Mouse (Mus musculus): Measurements from ENCODE around the gene Arl2.
A peak's percentile ranks its signal among the peaks of the same experiment; 100 is the strongest.
"Not testable (repeated sequence)": the region's sequence is repeated elsewhere in the genome, so short reads cannot be mapped to it uniquely, and the experiment has no call there.

Gene Arl2

GRCm38 (mm10) chr19:6141394-6141749, at the start of gene Arl2:
Arl2 (minus strand) TSS chr19:6141548.
- DNase-seq (ENCODE audit: low read depth in 2 of 2, low spot score in 2 of 2) = peak; percentile 66 to 80

- no peak for DNase-seq (ENCODE audit: low read depth in 2 of 2, low spot score in 2 of 2)
Measured at GRCm38 (mm10) chr19:6184131-6184530, 42.8 kb upstream of the Arl2 start, which contains the start of gene Majin. Majin (plus strand) TSS chr19:6184388.

GRCm38 (mm10) chr19:6182534-6182933, 41.2 kb upstream of the Arl2 start:
- DNase-seq (ENCODE audit: low read depth in 2 of 2, low spot score in 2 of 2) = no peak

- no peak for DNase-seq (ENCODE audit: low read depth in 2 of 2, low spot score in 2 of 2)
Measured at GRCm38 (mm10) chr19:6181629-6182028, 40.3 kb upstream of the Arl2 start.

- DNase-seq (ENCODE audit: low read depth in 2 of 2, low spot score in 2 of 2) = no peak
Measured at GRCm38 (mm10) chr19:6178775-6179174, 37.4 kb upstream of the Arl2 start.

GRCm38 (mm10) chr19:6174771-6175170, 33.4 kb upstream of the Arl2 start:
- no peak for DNase-seq (ENCODE audit: low read depth in 2 of 2, low spot score in 2 of 2)

GRCm38 (mm10) chr19:6171215-6171614, 29.9 kb upstream of the Arl2 start:
- DNase-seq (ENCODE audit: low read depth in 2 of 2, low spot score in 2 of 2) = no peak

GRCm38 (mm10) chr19:6166750-6167149, 25.4 kb upstream of the Arl2 start:
- no peak for DNase-seq (ENCODE audit: low read depth in 2 of 2, low spot score in 2 of 2)

- DNase-seq (ENCODE audit: low read depth in 2 of 2, low spot score in 2 of 2) = no peak
Measured at GRCm38 (mm10) chr19:6163872-6164547, 22.7 kb upstream of the Arl2 start.

GRCm38 (mm10) chr19:6157220-6157619, 15.9 kb upstream of the Arl2 start:
- DNase-seq (ENCODE audit: low read depth in 2 of 2, low spot score in 2 of 2) = no peak

GRCm38 (mm10) chr19:6156372-6156771, 15.0 kb upstream of the Arl2 start:
- no peak for DNase-seq (ENCODE audit: low read depth in 2 of 2, low spot score in 2 of 2)

GRCm38 (mm10) chr19:6155174-6155573, 13.8 kb upstream of the Arl2 start:
- DNase-seq (ENCODE audit: low read depth in 2 of 2, low spot score in 2 of 2) = no peak

GRCm38 (mm10) chr19:6144842-6145241, 3.5 kb upstream of the Arl2 start:
- no peak for DNase-seq (ENCODE audit: low read depth in 2 of 2, low spot score in 2 of 2)

GRCm38 (mm10) chr19:6140678-6141393, 512 bp downstream of the Arl2 start, which contains the start of gene Batf2:
Batf2 (plus strand) TSS chr19:6140983.
- DNase-seq (ENCODE audit: low read depth in 2 of 2, low spot score in 2 of 2) = peak; percentile 90 to 91

- no peak for DNase-seq (ENCODE audit: low read depth in 2 of 2, low spot score in 2 of 2)
Measured at GRCm38 (mm10) chr19:6140374-6140677, 1.0 kb downstream of the Arl2 start.

- no peak for DNase-seq (ENCODE audit: low read depth in 2 of 2, low spot score in 2 of 2)
Measured at GRCm38 (mm10) chr19:6139701-6140100, 1.6 kb downstream of the Arl2 start.

GRCm38 (mm10) chr19:6136397-6136796, 5.0 kb downstream of the Arl2 start:
- no peak for DNase-seq (ENCODE audit: low read depth in 2 of 2, low spot score in 2 of 2)

- DNase-seq (ENCODE audit: low read depth in 2 of 2, low spot score in 2 of 2) = not testable (repeated sequence)
Measured at GRCm38 (mm10) chr19:6133197-6133596, 8.2 kb downstream of the Arl2 start.

GRCm38 (mm10) chr19:6132171-6132827, 9.0 kb downstream of the Arl2 start:
- DNase-seq (ENCODE audit: low read depth in 2 of 2, low spot score in 2 of 2) = no peak

- not testable (repeated sequence) for DNase-seq (ENCODE audit: low read depth in 2 of 2, low spot score in 2 of 2)
Measured at GRCm38 (mm10) chr19:6130414-6131128, 10.8 kb downstream of the Arl2 start.

GRCm38 (mm10) chr19:6127760-6128341, 13.5 kb downstream of the Arl2 start, which contains the start of gene Snx15:
Snx15 (minus strand) TSS chr19:6128304.
- peak; percentile 95 to 97 for DNase-seq (ENCODE audit: low read depth in 2 of 2, low spot score in 2 of 2)

All from CD8-positive naive resting alpha-beta T cell, adult 2 months (primary cell).